In genomic region chr10:120208575-120209538, GRCm38 (mm10) we compare ENCODE assay signal across 8 mouse cellular contexts. TPM values are rescaled to one million over a fixed set of nuclear protein-coding genes. Genes with fewer than 3 reads are reported as not detected.
DNase-seq lines count a peak whose midpoint lies in the region; ATAC-seq lines count a peak whose summit lies in the region.

No protein-coding gene starts in this region.

- peak; percentile 60 for ATAC-seq in activated CD4-positive, CD25-positive, alpha-beta regulatory T cell, adult 4 months
- peak; percentile 94 for ATAC-seq in megakaryocyte, adult 5-6 weeks (ENCODE audit: poor library complexity, severe bottlenecking)

- peak; percentile 95 for DNase-seq in embryo, embryonic 10 days (ENCODE audit: low spot score)
- peak; percentile 91 for DNase-seq in gastrocnemius, postnatal 10 days
- DNase-seq in induced T-regulatory cell, adult 2 months (ENCODE audit: low read depth): peak; percentile 75
- peak; percentile 78 to 88 for DNase-seq in left cerebral cortex, adult 8-10 months (ENCODE audit: low spot score in 2 of 2)
- peak; percentile 92 for DNase-seq in right cerebral cortex, adult 2 months (ENCODE audit: low spot score in 2 of 2)
- DNase-seq in urinary bladder, postnatal 10 days (ENCODE audit: low spot score): peak; percentile 57

RNA-seq across cellular contexts. Expression of gene Irak3, which starts 6.9 kb away (rescaled TPM):
- polyA plus RNA-seq in activated CD4-positive, CD25-positive, alpha-beta regulatory T cell, adult 4 months (2017; shearing (Covaris generic)): 1 to 10 TPM in 1 of 2 experiments, under 1 TPM in 1; 0.69 to 1.4 TPM
- 1 to 10 TPM; 3.4 TPM for total RNA-seq in gastrocnemius, postnatal 10 days (2021)
- 1 to 10 TPM; 1.5 to 3.4 (median 2.2) TPM for total RNA-seq in left cerebral cortex, adult 8-10 months (2022)
- 75.8 and 77.8 TPM in 2 replicates for total RNA-seq in megakaryocyte, adult 5-6 weeks (2015)
- total RNA-seq in megakaryocyte, adult 5-6 weeks (2017): 30.4 and 35.9 TPM in 2 replicates

RNA-seq across cellular contexts. Expression of gene Tmbim4, which starts 7.5 kb away (rescaled TPM):
- polyA plus RNA-seq in activated CD4-positive, CD25-positive, alpha-beta regulatory T cell, adult 4 months (2017; shearing (Covaris generic)): 100 to 1,000 TPM; 120 to 133 TPM
- 10 to 100 TPM; 65.2 to 67.7 TPM for total RNA-seq in gastrocnemius, postnatal 10 days (2021)
- 10 to 100 TPM; 68.1 to 71.0 (median 69.1) TPM for total RNA-seq in left cerebral cortex, adult 8-10 months (2022)
- total RNA-seq in megakaryocyte, adult 5-6 weeks (2015): 91.3 and 112 TPM in 2 replicates
- total RNA-seq in megakaryocyte, adult 5-6 weeks (2017): 97.0 and 100 TPM in 2 replicates

RNA-seq across cellular contexts. Expression of gene Llph, which starts 18.0 kb away (rescaled TPM):
- polyA plus RNA-seq in activated CD4-positive, CD25-positive, alpha-beta regulatory T cell, adult 4 months (2017; shearing (Covaris generic)): 10 to 100 TPM; 68.6 to 93.6 TPM
- total RNA-seq in gastrocnemius, postnatal 10 days (2021): 10 to 100 TPM; 14.1 to 14.7 TPM
- 10 to 100 TPM; 13.4 to 23.7 (median 17.0) TPM for total RNA-seq in left cerebral cortex, adult 8-10 months (2022)
- 41.4 and 49.0 TPM in 2 replicates for total RNA-seq in megakaryocyte, adult 5-6 weeks (2015)
- 48.6 and 49.8 TPM in 2 replicates for total RNA-seq in megakaryocyte, adult 5-6 weeks (2017)

Comparison
In these comparisons a context has a peak if more than half of its experiments do, and no peak if none do; other contexts are left out.
1. Peak in every context shown above with its lines: DNase-seq and ATAC-seq.
2. RNA of gene Irak3, which starts 6.9 kb away (total RNA-seq): 30.4 to 77.8 TPM in megakaryocyte, adult 5-6 weeks; 3.4 TPM in gastrocnemius, postnatal 10 days and 1.5 to 3.4 TPM in left cerebral cortex, adult 8-10 months; every median in the first group is over 4 times any median in the second.